Mouse (Mus musculus) mesoderm, embryonic 11.5 days (tissue): Measurements from ENCODE around the gene Rimkla.

Experiments
- DNase-seq: peaks from one replicate; pipeline ENCODE4 v3.0.0-alpha.2; 2012; ENCODE audit warnings: low read depth, low spot score

Rimkla gene

DNA sequence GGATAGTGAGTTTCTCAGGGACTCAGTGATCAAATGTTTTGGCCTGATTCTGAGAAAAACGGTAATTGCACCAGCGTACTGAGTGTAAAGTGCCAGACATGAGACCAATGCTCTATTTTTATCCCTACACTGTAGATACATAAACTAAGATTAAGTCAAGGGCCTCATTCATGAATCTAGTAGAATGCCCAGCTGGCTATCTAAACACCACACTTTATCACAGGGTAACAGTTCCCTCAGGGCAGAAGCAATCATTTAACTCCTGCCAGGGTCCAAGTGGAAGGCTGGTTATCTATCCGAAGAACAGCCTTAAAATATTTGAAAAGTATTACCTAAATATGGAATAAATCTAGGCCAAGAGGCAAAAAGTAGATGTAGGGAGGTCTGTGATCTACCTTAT is 74.5 kb downstream of the Rimkla start:
- DNase-seq = no peak

DNA sequence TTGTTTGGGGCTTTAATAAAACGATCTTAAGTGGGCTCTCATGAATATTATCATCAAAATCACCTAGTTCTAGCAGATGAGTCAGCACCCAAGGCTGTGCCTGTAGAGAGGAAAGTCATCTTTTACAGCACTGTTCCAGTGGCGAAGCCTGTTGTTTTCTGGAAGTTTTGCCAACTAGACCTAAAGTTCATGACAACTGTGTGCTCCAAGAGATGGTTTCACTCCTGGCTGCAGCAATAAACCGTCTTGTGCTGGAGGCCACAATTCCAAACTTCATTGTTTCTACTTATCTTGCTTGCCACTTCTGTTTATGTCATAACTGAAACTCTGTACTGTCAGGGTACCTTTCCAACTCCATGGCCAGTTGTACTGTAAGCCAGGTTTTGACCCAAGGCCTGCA is 75.2 kb downstream of the Rimkla start:
- DNase-seq = no peak
